Mouse (Mus musculus) forebrain, embryonic 14.5 days (tissue): ENCODE results near the gene AW551984. TPM values are rescaled to one million over a fixed set of nuclear protein-coding genes. Genes with fewer than 3 reads are reported as not detected.

Experiments
- ATAC-seq: fragments of 200-750 bp; cut with Nextera tagmentation; 2 replicates; pipeline ENCODE4 v1.8.0; 2017; ENCODE audit warnings: mild to moderate bottlenecking, moderate library complexity
- DNase-seq: peaks from one replicate; pipeline ENCODE4 v3.0.0-alpha.2; 2015; ENCODE audit warnings: low spot score
- H3K27ac ChIP-seq: fragments of 300-500 bp; sonication (generic); 2 replicates; pipeline ENCODE4 v1.5.1; 2014; ENCODE audit warnings: low read depth, mild to moderate bottlenecking, control low read depth, low read length, moderate library complexity
- H3K27me3 ChIP-seq: fragments of 300-500 bp; sonication (generic); replicated peaks from 2 replicates; pipeline ENCODE4 v1.6.1; 2014; ENCODE audit warnings: low read length, control low read depth, mixed read lengths; ENCODE audit not compliant: control insufficient read depth, insufficient read depth
- H3K36me3 ChIP-seq: fragments of 300-500 bp; sonication (generic); 2 replicates; pipeline ENCODE4 v1.6.1; 2014; ENCODE audit warnings: low read length, control low read depth; ENCODE audit not compliant: control insufficient read depth, insufficient read depth
- H3K4me1 ChIP-seq: fragments of 300-500 bp; sonication (generic); 2 replicates; pipeline ENCODE4 v1.6.1; 2014; ENCODE audit warnings: antibody characterized with exemption, low read length, control low read depth; ENCODE audit not compliant: control insufficient read depth, insufficient read depth
- H3K4me2 ChIP-seq: fragments of 300-500 bp; sonication (generic); 2 replicates; pipeline ENCODE4 v1.6.1; 2014; ENCODE audit warnings: mild to moderate bottlenecking, control low read depth, low read length
- H3K4me3 ChIP-seq: fragments of 300-500 bp; sonication (generic); 2 replicates; pipeline ENCODE4 v1.5.1; 2014; ENCODE audit warnings: low read depth, low read length, control low read depth
- H3K9ac ChIP-seq: fragments of 300-500 bp; sonication (generic); 2 replicates; pipeline ENCODE4 v1.6.1; 2014; ENCODE audit warnings: mild to moderate bottlenecking, low read length, control low read depth, moderate library complexity
- H3K9me3 ChIP-seq: fragments of 300-500 bp; sonication (generic); replicated peaks from 2 replicates; pipeline ENCODE4 v1.6.1; 2016; ENCODE audit warnings: low read length, control low read depth, mixed read lengths; ENCODE audit not compliant: control insufficient read depth
- WGBS: fragments of 180-500 bp; shearing (Covaris S2); extraction: QIAGEN DNeasy Blood & Tissue Kit; methylation state at CpG from one replicate; pipeline ENCODE4 v1.1.7; 2014; 5-methylcytosine and 5-hydroxymethylcytosine counted together
- polyA plus RNA-seq: library from polyadenylated mRNA; unstranded; fragments of >200 nt; fragmentation: Nextera tagmentation; extraction: Ambion mirVana; gene quantifications from 2 replicates; pipeline ENCODE4 v1.2.1, GENCODE M21; 2014

The AW551984 gene
- polyA plus RNA-seq, 1 experiment from 2014 or later: 51.5 TPM

GRCm38 (mm10) chr9:39610355-39610754 is 6.2 kb upstream of the AW551984 start, which contains the start of gene Olfr148:
Olfr148 (plus strand) TSS chr9:39610655.
- DNase-seq: no peak
- H3K4me2 ChIP-seq: no peak within 1 kb of the TSS
- H3K9me3 ChIP-seq: no peaks in the 10 kb centered on the region
- 74% methylated on average over 3 of the region's 3 CpGs for WGBS
- H3K27ac ChIP-seq: no peak within 1 kb of the TSS
- H3K36me3 ChIP-seq: no peaks in the 10 kb centered on the region
- H3K9ac ChIP-seq: no peak within 1 kb of the TSS
- H3K27me3 ChIP-seq: no peaks in the 10 kb centered on the region
- no peak within 1 kb of the TSS for H3K4me3 ChIP-seq
- no peak for ATAC-seq
- H3K4me1 ChIP-seq: no peaks in the 10 kb centered on the region

DNA sequence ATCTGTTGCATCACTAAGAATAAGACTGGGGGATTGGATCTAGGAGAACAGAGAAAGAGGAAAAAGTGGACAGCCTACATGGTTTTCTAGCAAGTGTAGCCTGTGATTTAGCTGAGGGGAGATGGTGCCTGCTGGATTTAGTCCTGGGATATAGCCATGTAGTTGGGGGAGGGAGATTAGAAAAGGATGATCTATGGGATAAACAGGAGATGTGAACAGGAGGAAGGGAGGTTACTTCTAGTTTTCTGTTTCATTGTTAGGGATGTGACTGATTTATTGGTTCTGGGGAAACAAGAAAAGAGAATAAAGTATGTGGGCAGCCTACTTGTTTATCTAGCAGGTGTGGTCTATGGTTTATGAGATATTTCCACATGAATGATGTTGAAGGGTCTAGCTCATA is 4.3 kb upstream of the AW551984 start:
- ATAC-seq: no peak

DNA sequence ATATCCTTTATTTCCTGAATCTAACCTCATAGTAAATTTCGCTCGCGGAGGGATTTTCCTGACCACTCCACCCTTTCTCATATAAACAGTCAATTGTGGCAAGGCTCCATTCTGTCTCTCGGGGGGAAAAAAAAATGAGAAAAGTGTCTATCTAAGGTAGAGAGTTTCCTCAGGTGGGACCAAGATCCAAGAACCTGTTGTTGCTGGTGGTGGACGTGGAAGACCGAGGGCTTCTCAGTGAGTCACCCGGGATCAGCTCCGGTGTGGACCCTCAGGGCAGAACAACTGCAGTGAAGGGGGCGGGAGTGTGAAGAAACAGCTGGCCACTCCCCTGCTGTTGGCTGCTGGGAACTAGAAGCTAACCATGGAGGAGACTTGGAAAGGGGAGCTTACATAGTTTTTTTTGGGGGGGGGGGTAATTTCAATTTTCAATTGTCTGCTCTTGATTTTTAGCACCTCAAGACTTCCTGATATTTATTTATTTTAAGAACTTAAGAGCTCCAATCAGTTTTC is 814 bp downstream of the AW551984 start:
- Histone ChIP-seq H3K4me1 (peaks cover 14% of the 10 kb centered on the region), H3K4me3 (peak overlapping the region; percentile 34), H3K4me2 (peak overlapping the region; percentile 65), H3K9me3 (no peaks in the 10 kb centered on the region), H3K27me3 (no peaks in the 10 kb centered on the region), H3K36me3 (no peaks in the 10 kb centered on the region), H3K9ac (peak overlapping the region; percentile 50), H3K27ac (peak overlapping the region; percentile 44; the same call in 1 of the 2 replicates)
- DNase-seq: peak; percentile 40
- 0% methylated on average over 9 of the region's 9 CpGs for WGBS
- ATAC-seq: peak; percentile 55

More for the DNA sequence above, 4.3 kb upstream of the AW551984 start:
- Histone ChIP-seq H3K9me3 (no peaks in the 10 kb centered on the region), H3K27me3 (no peaks in the 10 kb centered on the region), H3K4me1 (peaks cover 11% of the 10 kb centered on the region), H3K4me3 (no peak overlapping the region), H3K27ac (no peak overlapping the region), H3K9ac (no peak overlapping the region), H3K36me3 (no peaks in the 10 kb centered on the region), H3K4me2 (no peak overlapping the region)
- no peak for DNase-seq

GRCm38 (mm10) chr9:39602536-39603332 is 1.5 kb downstream of the AW551984 start:
- Histone ChIP-seq H3K27ac (peak overlapping the region; percentile 44; the same call in 1 of the 2 replicates), H3K36me3 (no peaks in the 10 kb centered on the region), H3K27me3 (no peaks in the 10 kb centered on the region), H3K4me2 (peak overlapping the region; percentile 65), H3K4me1 (peaks cover 14% of the 10 kb centered on the region), H3K9ac (peak overlapping the region; percentile 50), H3K9me3 (no peaks in the 10 kb centered on the region), H3K4me3 (peak overlapping the region; percentile 34)
- WGBS: under 1% methylated on average over 17 of the region's 19 CpGs
- DNase-seq: peak; percentile 89
- peak; percentile 94 for ATAC-seq

DNA sequence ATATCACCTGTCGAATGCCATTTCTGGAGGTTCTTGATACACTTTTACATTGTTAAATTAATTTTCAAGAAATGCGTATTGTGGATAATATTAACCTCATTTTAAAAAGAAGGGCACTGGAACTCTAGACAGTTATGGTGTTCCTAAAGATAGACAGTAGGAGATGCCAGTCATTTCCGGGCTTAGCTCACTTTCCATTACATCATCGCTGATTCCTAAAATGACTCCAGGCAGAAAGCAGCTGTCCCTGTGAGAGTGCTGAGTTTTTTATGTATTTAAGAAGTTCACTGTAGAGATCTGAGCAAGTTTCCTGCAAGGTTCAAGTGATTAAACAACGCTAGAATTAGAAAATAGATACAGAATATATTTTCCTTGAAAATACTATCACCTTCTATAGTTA is 27.2 kb downstream of the AW551984 start:
- Histone ChIP-seq H3K9me3 (no peaks in the 10 kb centered on the region), H3K36me3 (no peaks in the 10 kb centered on the region), H3K4me3 (no peak overlapping the region), H3K27me3 (no peaks in the 10 kb centered on the region), H3K4me1 (no peaks in the 10 kb centered on the region), H3K9ac (no peak overlapping the region), H3K27ac (no peak overlapping the region), H3K4me2 (no peak overlapping the region)
- WGBS: 91% methylated on average over 5 of the region's 5 CpGs
- ATAC-seq (no peak), DNase-seq (no peak)

DNA sequence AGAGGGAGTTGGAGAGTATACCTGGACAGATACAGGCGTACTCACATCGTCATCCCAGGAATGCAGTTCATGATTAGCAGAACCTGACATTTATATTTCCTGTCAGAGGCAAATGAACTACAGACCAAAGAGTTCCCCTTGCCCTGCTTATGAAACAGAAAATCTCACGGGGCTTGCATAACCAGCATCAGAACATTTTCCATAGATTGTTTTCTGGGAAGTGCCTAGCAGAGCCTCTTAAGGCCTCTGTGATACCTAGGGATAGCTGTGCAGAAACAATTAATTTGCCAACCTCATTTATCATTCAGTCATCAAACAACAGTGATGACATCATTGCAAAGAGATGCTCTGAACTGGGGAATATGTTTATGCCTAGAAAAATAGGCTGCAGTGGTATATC is 28.7 kb downstream of the AW551984 start, which contains the start of gene Olfr959:
TSS of gene Olfr959 (minus strand) at position 101 of the 400 bp plus-strand sequence.
- WGBS: 91% methylated on average over 3 of the region's 3 CpGs
- no peaks in the 10 kb centered on the region for H3K36me3 ChIP-seq
- H3K4me3 ChIP-seq: no peak within 1 kb of the TSS
- no peaks in the 10 kb centered on the region for H3K9me3 ChIP-seq
- H3K9ac ChIP-seq: no peak within 1 kb of the TSS
- DNase-seq: no peak
- H3K27me3 ChIP-seq: no peaks in the 10 kb centered on the region
- H3K27ac ChIP-seq: no peak within 1 kb of the TSS
- no peak for ATAC-seq
- no peaks in the 10 kb centered on the region for H3K4me1 ChIP-seq
- H3K4me2 ChIP-seq: no peak within 1 kb of the TSS

DNA sequence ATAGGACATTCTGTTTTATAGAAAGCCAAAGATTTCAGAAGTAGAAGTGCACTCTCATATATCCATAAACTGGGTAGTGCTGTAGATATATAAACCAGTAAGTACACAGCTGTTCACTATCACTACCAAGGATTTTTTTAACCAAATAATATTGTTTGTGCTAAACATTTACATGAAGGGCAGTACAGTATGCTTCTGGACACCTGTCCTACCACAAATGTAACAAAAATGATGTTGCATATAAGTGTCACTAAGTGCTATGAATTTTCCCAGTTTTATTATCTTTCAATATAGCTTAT is 45.9 kb downstream of the AW551984 start:
- Histone ChIP-seq H3K27ac (peak overlapping the region; percentile 82), H3K9ac (no peak overlapping the region), H3K4me2 (no peak overlapping the region), H3K36me3 (no peaks in the 10 kb centered on the region), H3K9me3 (no peaks in the 10 kb centered on the region), H3K4me1 (0 out of 2 replicates have a peak, but pooled peaks cover 6% of the 10 kb centered on the region), H3K27me3 (no peaks in the 10 kb centered on the region), H3K4me3 (no peak overlapping the region)
- DNase-seq: no peak
- ATAC-seq: peak; percentile 31

DNA sequence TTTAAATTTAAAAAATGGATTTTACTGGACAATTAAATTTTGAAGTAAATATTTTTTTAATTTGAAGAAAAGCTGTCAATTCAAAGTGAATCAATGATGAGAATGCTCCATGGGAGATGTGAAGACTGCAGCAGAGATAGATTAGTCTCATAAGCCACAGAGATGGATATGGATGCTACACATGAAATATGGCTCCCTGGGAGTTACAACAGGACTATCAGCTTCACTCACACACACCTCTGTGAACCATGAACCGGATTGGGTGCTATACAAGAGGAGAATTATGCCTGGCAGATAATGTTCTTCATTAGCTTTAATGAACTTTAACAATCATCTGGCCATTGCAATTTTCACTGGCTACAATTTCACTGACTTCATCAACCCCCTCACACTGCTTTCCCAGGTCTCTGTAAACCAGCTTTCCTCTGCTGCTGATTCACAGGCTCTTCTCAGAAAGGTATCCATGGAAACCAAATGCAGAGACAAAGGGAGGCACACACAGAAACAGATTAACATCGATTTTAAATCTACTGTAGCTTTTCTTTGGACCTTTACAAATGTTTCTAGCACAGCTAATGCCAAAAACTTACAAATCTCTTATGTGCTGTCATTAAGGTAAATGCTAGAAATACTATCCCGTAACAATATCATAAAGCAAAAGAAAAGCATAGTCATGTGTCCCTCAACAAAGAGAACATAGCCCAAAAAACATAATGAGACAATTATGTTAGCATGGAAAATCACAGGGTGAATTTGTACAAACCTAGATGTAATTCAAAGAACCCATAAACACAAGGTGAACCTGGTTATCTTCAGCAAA is 46.5 kb downstream of the AW551984 start:
- Histone ChIP-seq H3K36me3 (no peaks in the 10 kb centered on the region), H3K4me3 (no peak overlapping the region), H3K4me1 (0 out of 2 replicates have a peak, but pooled peaks cover 6% of the 10 kb centered on the region), H3K27ac (peak overlapping the region; percentile 82), H3K9me3 (no peaks in the 10 kb centered on the region), H3K9ac (peak overlapping the region; percentile 29; the same call in 1 of the 2 replicates), H3K4me2 (peak overlapping the region; percentile 18), H3K27me3 (no peaks in the 10 kb centered on the region)
- DNase-seq: peak; percentile 91
- WGBS: 18% methylated on average over 3 of the region's 3 CpGs
- peak; percentile 94 for ATAC-seq
